27 mouse cellular contexts compared by ENCODE assay signal in the genomic region with DNA sequence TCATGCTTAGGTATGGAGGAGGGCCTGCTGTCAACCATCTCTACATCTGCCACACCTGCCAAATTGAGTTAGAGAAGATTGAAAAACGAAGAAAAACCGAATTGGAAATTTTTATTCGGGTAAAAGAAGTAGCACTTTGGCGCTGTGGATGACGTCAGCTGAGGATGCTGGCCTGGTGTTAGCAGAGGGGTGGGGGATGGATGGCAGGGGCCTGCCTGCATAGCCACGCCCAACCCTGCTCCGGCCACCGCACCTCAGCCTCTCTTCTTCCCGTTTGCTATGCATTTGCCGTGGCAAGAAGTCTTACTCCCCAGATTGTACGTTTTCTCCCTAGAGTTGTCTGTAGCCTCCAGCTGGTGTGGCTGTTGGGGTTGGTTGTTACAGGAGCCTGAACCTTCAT.
"Had no signal": no experiment of that assay in that cellular context is flagged by ENCODE, and none has a peak within 500 bp of the region (broad histone marks: within the 10 kb centered on the region; RNA-seq: fewer than 3 reads in every experiment).

No protein-coding gene starts in this region.

- H3K4me3 ChIP-seq: heart, adult 2 months; heart, embryonic 13.5 days; heart, embryonic 15.5 days; hindbrain, embryonic 13.5 days; hindbrain, embryonic 15.5 days; kidney, embryonic 15.5 days; layer of hippocampus, adult 2 months; left cerebral cortex, adult 2 months; limb, embryonic 10.5 days; limb, embryonic 12.5 days; liver, embryonic 13.5 days had no signal

- H3K9ac ChIP-seq: heart, embryonic 13.5 days; heart, embryonic 15.5 days; hindbrain, embryonic 13.5 days; hindbrain, embryonic 15.5 days; kidney, embryonic 15.5 days; limb, embryonic 12.5 days; liver, embryonic 13.5 days had no signal

- H3K4me1 ChIP-seq: heart, embryonic 13.5 days; heart, embryonic 15.5 days; hindbrain, embryonic 13.5 days; hindbrain, embryonic 15.5 days; kidney, embryonic 15.5 days; limb, embryonic 10.5 days; limb, embryonic 12.5 days had no signal

- H3K4me2 ChIP-seq: heart, embryonic 11.5 days; heart, embryonic 13.5 days; heart, embryonic 15.5 days; hindbrain, embryonic 13.5 days; hindbrain, embryonic 15.5 days; kidney, embryonic 15.5 days; limb, embryonic 12.5 days; liver, embryonic 11.5 days; liver, embryonic 13.5 days had no signal

- ATAC-seq: hindbrain, postnatal 0 days; intestine, embryonic 16.5 days had no signal

- H3K27ac ChIP-seq: heart, adult 2 months; heart, embryonic 13.5 days; heart, embryonic 15.5 days; hindbrain, embryonic 13.5 days; hindbrain, embryonic 15.5 days; hindbrain, postnatal 0 days; kidney, embryonic 15.5 days; layer of hippocampus, adult 2 months; left cerebral cortex, adult 2 months; limb, embryonic 10.5 days; limb, embryonic 12.5 days; liver, embryonic 13.5 days had no signal

- DNase-seq: gastrocnemius, postnatal 14 days; gastrocnemius, postnatal 36 days; heart, adult 11 months; heart, adult 2 months; heart, postnatal 14 days; heart, postnatal 36 days; kidney, adult 11 months; kidney, adult 2 months; kidney, adult 9 months; kidney, postnatal 10 days; kidney, postnatal 25 days; kidney, postnatal 4 days; liver; liver, embryonic 13.5 days had no signal

- H3K27me3 ChIP-seq: heart, embryonic 13.5 days; heart, embryonic 15.5 days; hindbrain, embryonic 13.5 days; hindbrain, embryonic 15.5 days; kidney, embryonic 15.5 days; limb, embryonic 12.5 days; liver, embryonic 13.5 days had no signal

- H3K9me3 ChIP-seq: heart, embryonic 13.5 days; heart, embryonic 15.5 days; hindbrain, embryonic 13.5 days; hindbrain, embryonic 15.5 days; kidney, embryonic 15.5 days; limb, embryonic 10.5 days; limb, embryonic 12.5 days; liver, embryonic 13.5 days had no signal
